Mouse (Mus musculus): ENCODE results near the gene Socs7. TPM values are rescaled to one million over a fixed set of nuclear protein-coding genes. Genes with fewer than 3 reads are reported as not detected.

The Socs7 gene
- polyA plus RNA-seq, 1 experiment from 2014 or later: 2.1 TPM

DNA sequence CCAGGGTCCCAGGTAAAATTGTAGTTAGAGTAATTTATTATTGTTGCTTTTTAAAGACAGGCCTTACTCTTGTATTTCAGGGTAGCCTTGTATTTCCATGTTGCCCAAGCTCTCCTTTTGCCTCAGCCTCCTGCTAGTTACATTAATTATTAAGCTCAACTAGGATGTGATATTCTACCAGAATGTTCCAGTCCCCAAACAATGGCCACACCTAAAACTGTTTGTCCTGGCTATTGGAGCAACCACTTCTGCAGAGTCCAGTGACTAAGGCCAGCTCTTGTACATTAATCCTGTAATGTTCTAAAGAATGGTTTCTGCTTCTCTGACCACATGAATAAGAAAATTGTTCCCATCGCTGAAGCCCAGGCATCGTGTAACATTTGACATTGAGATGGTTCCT, 20.7 kb downstream of the Socs7 start:
- DNase-seq (ENCODE audit: low spot score) (no peak), ATAC-seq (replicated peaks; ENCODE audit: low FRiP score, low TSS enrichment, low read depth) (no peak)
- H3K4me1 ChIP-seq (replicated peaks; ENCODE audit: control insufficient read depth, insufficient read depth, low read length): no peaks in the 10 kb centered on the region
- no peaks in the 10 kb centered on the region for H3K27me3 ChIP-seq (replicated peaks; ENCODE audit: control insufficient read depth, insufficient read depth, low read length)
- H3K27ac ChIP-seq (ENCODE audit: low read depth): no peak overlapping the region
- 96% methylated on average over 2 of the region's 2 CpGs for WGBS
- no peak overlapping the region for H3K4me2 ChIP-seq (ENCODE audit: low read length)
- no peak overlapping the region for H3K9ac ChIP-seq (ENCODE audit: low read length)
- no peak overlapping the region for H3K4me3 ChIP-seq (ENCODE audit: low read depth, low read length)
- H3K36me3 ChIP-seq (ENCODE audit: control insufficient read depth, insufficient read depth, low read length): peaks cover 47% of the 10 kb centered on the region
- no peaks in the 10 kb centered on the region for H3K9me3 ChIP-seq (ENCODE audit: control insufficient read depth, low read length)

DNA sequence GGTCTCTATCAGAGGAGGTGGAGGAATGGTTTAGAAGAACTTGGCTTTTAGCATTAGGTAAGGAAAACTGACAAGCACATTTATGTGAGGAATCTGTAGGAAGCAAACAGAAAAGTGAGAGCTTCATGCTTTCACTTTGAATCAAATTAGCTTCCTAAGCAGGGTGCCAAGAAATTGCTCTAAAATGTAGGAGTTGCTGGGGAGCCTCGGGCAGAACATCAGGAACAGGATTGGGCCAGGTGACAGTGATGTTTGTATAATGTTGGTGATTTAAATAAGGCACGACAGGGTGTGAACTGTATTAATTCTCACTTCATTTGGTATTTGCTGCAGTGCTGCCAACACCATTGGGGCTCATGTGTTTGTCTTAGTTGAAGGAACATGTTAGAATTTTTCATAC, 21.4 kb downstream of the Socs7 start:
- no peak for ATAC-seq (replicated peaks; ENCODE audit: low FRiP score, low TSS enrichment, low read depth)
- peaks cover 44% of the 10 kb centered on the region for H3K36me3 ChIP-seq (ENCODE audit: control insufficient read depth, insufficient read depth, low read length)
- H3K27me3 ChIP-seq (replicated peaks; ENCODE audit: control insufficient read depth, insufficient read depth, low read length): no peaks in the 10 kb centered on the region
- no peaks in the 10 kb centered on the region for H3K9me3 ChIP-seq (ENCODE audit: control insufficient read depth, low read length)
- no peak overlapping the region for H3K4me3 ChIP-seq (ENCODE audit: low read depth, low read length)
- H3K9ac ChIP-seq (ENCODE audit: low read length): no peak overlapping the region
- no peak overlapping the region for H3K27ac ChIP-seq (ENCODE audit: low read depth)
- WGBS: 61% methylated on average over 2 of the region's 2 CpGs
- H3K4me1 ChIP-seq (replicated peaks; ENCODE audit: control insufficient read depth, insufficient read depth, low read length): no peaks in the 10 kb centered on the region
- no peak overlapping the region for H3K4me2 ChIP-seq (ENCODE audit: low read length)
- DNase-seq (ENCODE audit: low spot score): no peak

DNA sequence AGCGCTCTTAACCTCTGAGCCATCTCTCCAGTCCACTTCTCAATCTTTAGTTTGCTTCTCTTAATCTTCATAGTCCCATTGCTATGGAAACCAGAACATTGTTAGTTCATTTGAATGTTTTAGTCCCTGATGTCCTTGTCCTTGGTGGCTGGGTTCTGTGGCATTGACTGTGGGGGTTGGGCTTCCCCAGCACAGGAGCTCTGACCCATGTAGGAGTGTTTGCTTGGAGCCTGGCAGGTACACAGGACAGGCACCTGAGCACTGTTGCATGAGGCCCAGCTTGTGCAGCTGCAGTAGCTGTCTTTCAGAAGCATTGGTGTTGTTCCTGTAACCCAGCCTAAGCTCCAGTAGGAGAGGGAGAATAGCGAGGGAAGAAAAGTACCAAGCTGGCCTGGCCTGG, 25.5 kb downstream of the Socs7 start:
- no peak overlapping the region for H3K4me3 ChIP-seq (ENCODE audit: low read depth, low read length)
- no peak overlapping the region for H3K4me2 ChIP-seq (ENCODE audit: low read length)
- 94% methylated on average over 2 of the region's 2 CpGs for WGBS
- H3K27me3 ChIP-seq (replicated peaks; ENCODE audit: control insufficient read depth, insufficient read depth, low read length): no peaks in the 10 kb centered on the region
- H3K9me3 ChIP-seq (ENCODE audit: control insufficient read depth, low read length): no peaks in the 10 kb centered on the region
- ATAC-seq (replicated peaks; ENCODE audit: low FRiP score, low TSS enrichment, low read depth) (no peak), DNase-seq (ENCODE audit: low spot score) (no peak)
- H3K4me1 ChIP-seq (replicated peaks; ENCODE audit: control insufficient read depth, insufficient read depth, low read length): no peaks in the 10 kb centered on the region
- H3K9ac ChIP-seq (ENCODE audit: low read length): no peak overlapping the region
- H3K27ac ChIP-seq (ENCODE audit: low read depth): no peak overlapping the region
- peaks cover 70% of the 10 kb centered on the region for H3K36me3 ChIP-seq (ENCODE audit: control insufficient read depth, insufficient read depth, low read length)

DNA sequence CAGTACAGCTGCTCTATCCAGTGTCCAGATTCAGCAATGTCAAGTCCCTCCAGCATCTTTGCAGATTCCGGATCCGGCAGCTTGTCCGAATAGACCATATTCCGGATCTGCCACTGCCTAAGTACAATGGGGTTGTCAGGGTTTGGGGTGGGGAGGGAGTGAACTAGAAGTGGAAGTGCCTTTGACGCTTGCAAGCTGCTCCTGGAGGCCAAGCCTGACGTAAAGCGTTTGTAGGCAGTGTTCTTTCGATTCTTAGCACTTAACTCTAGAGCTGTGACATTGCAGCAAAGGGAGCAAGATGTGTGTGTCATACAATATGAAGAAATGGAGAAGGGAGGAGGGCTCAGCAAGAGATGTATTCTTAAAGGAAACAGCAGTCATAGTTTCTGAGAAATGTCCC, 26.8 kb downstream of the Socs7 start:
- Histone ChIP-seq H3K9me3 (ENCODE audit: control insufficient read depth, low read length) (no peaks in the 10 kb centered on the region), H3K4me2 (ENCODE audit: low read length) (no peak overlapping the region), H3K9ac (ENCODE audit: low read length) (no peak overlapping the region), H3K27me3 (replicated peaks; ENCODE audit: control insufficient read depth, insufficient read depth, low read length) (no peaks in the 10 kb centered on the region), H3K4me3 (ENCODE audit: low read depth, low read length) (no peak overlapping the region), H3K27ac (ENCODE audit: low read depth) (no peak overlapping the region), H3K4me1 (replicated peaks; ENCODE audit: control insufficient read depth, insufficient read depth, low read length) (no peaks in the 10 kb centered on the region), H3K36me3 (ENCODE audit: control insufficient read depth, insufficient read depth, low read length) (peaks cover 71% of the 10 kb centered on the region)
- no peak for ATAC-seq (replicated peaks; ENCODE audit: low FRiP score, low TSS enrichment, low read depth)
- WGBS: 87% methylated on average over 8 of the region's 8 CpGs
- no peak for DNase-seq (ENCODE audit: low spot score)

DNA sequence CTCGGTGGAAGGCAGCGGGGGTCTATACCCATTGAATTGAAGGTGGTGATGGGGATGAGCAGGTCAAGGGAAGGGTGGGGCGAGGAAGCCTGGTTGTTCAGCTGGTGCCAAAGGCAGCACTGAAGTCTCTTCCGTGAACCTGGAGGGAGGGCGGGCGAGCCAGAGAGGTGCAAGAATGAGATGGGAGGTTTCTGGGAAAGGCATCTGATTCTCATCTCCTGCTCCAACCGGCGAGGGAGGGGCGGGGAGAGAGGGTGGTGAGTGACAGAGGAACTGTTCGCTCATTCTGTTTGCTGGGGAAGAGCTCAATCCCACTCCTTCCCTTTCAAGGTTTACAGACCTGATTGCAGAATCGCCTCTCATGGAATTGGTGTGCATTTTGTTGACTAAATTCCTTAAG, 31.3 kb downstream of the Socs7 start:
- H3K4me1 ChIP-seq (replicated peaks; ENCODE audit: control insufficient read depth, insufficient read depth, low read length): no peaks in the 10 kb centered on the region
- H3K9ac ChIP-seq (ENCODE audit: low read length): no peak overlapping the region
- no peak overlapping the region for H3K27ac ChIP-seq (ENCODE audit: low read depth)
- ATAC-seq (replicated peaks; ENCODE audit: low FRiP score, low TSS enrichment, low read depth) (no peak), DNase-seq (ENCODE audit: low spot score) (no peak)
- H3K36me3 ChIP-seq (ENCODE audit: control insufficient read depth, insufficient read depth, low read length): peaks cover 70% of the 10 kb centered on the region
- no peaks in the 10 kb centered on the region for H3K9me3 ChIP-seq (ENCODE audit: control insufficient read depth, low read length)
- no peak overlapping the region for H3K4me3 ChIP-seq (ENCODE audit: low read depth, low read length)
- H3K27me3 ChIP-seq (replicated peaks; ENCODE audit: control insufficient read depth, insufficient read depth, low read length): no peaks in the 10 kb centered on the region
- no peak overlapping the region for H3K4me2 ChIP-seq (ENCODE audit: low read length)
- WGBS: 73% methylated on average over 11 of the region's 11 CpGs

DNA sequence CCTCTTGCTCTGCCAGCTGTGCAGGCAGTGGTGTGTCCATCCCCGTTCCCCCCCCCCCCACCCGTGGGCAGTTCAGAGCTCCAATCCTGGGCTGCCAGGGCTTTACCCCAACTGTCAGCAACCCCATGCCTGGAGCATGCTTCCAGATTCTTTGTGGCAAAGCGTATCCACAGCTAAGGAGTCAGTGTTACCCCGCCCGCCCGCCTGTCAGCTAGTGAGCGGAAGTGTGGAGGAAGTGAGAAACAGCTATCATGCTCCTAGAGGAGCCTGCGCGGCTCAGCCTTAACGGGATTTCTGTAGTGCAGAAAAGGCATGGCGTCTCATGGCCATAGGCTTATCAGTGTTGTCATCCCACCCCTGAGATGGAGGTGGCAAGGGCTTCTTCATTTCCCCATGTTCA, 31.8 kb downstream of the Socs7 start:
- Histone ChIP-seq H3K4me3 (ENCODE audit: low read depth, low read length) (no peak overlapping the region), H3K4me1 (replicated peaks; ENCODE audit: control insufficient read depth, insufficient read depth, low read length) (no peaks in the 10 kb centered on the region), H3K4me2 (ENCODE audit: low read length) (no peak overlapping the region), H3K27me3 (replicated peaks; ENCODE audit: control insufficient read depth, insufficient read depth, low read length) (no peaks in the 10 kb centered on the region), H3K9me3 (ENCODE audit: control insufficient read depth, low read length) (no peaks in the 10 kb centered on the region), H3K36me3 (ENCODE audit: control insufficient read depth, insufficient read depth, low read length) (peaks cover 66% of the 10 kb centered on the region), H3K27ac (ENCODE audit: low read depth) (no peak overlapping the region), H3K9ac (ENCODE audit: low read length) (no peak overlapping the region)
- ATAC-seq (replicated peaks; ENCODE audit: low FRiP score, low TSS enrichment, low read depth): no peak
- 74% methylated on average over 11 of the region's 11 CpGs for WGBS
- DNase-seq (ENCODE audit: low spot score): no peak

DNA sequence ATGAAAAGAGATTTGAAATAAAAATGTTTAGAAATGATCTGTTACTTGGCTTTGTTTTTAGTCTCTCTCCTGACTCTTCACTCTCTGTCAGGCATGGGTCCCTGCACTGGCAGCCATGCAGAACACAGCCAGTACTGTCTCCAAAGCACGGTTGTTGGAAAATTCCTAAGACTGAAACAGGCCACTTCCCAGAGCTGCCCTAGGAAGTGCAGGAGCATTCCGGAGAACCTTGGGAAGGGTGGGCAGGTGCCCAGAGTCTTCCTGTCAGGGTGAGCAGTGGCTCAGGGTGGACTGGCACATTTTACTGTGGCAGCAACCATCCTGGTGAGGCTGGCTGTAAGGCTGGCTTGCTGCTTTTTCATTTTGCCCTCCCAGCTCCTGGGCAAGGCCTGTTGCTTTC, 36.2 kb downstream of the Socs7 start:
- DNase-seq (ENCODE audit: low spot score) (no peak), ATAC-seq (replicated peaks; ENCODE audit: low FRiP score, low TSS enrichment, low read depth) (no peak)
- H3K27me3 ChIP-seq (replicated peaks; ENCODE audit: control insufficient read depth, insufficient read depth, low read length): no peaks in the 10 kb centered on the region
- peaks cover 25% of the 10 kb centered on the region for H3K36me3 ChIP-seq (ENCODE audit: control insufficient read depth, insufficient read depth, low read length)
- H3K9me3 ChIP-seq (ENCODE audit: control insufficient read depth, low read length): no peaks in the 10 kb centered on the region
- H3K4me2 ChIP-seq (ENCODE audit: low read length): no peak overlapping the region
- H3K4me3 ChIP-seq (ENCODE audit: low read depth, low read length): no peak overlapping the region
- peaks cover 4% of the 10 kb centered on the region; the same call in 1 of the 2 replicates for H3K4me1 ChIP-seq (replicated peaks; ENCODE audit: control insufficient read depth, insufficient read depth, low read length)
- WGBS: 68% methylated on average over 2 of the region's 2 CpGs
- H3K27ac ChIP-seq (ENCODE audit: low read depth): no peak overlapping the region
- H3K9ac ChIP-seq (ENCODE audit: low read length): no peak overlapping the region

DNA sequence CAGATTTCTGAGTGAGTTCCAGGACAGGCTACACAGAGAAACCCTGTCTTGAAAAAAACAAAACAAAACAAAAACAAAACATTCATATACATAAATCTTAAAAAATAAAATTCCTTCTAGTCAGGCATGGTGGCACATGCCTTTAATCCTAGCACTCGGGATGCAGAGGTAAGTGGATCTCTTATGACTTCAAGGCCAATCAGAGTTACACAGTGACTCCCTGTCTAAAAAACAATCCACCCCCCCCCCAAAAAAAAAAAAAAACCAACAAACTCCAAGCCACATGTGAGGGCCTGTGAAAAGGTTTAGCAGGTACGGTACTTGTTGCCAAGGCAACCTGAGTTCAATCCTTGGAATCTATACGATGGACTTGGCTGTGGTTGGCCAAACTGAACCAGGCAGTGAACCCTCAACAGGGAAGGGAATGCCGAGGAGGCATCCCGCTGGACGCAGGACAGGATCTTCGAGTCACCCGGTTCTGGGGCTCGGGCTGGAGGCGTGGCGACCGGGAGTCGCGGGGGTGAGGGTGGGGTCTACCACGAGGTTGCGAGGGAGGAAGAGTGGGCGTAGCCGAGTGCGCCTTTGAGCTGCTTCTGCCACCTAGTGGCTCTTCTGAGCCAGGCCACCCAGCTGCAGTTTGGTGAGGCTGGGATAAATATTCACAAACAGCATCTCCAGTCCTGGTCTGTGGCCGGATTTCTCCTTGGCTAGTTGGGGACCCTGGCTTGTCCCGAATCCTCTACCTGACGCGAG, 37.8 kb downstream of the Socs7 start:
- Histone ChIP-seq H3K4me3 (ENCODE audit: low read depth, low read length) (peak overlapping the region; percentile 18), H3K27me3 (replicated peaks; ENCODE audit: control insufficient read depth, insufficient read depth, low read length) (no peaks in the 10 kb centered on the region), H3K9ac (ENCODE audit: low read length) (0 out of 2 replicates have a peak overlapping the region, but pooled peaks have one; percentile 11), H3K4me1 (replicated peaks; ENCODE audit: control insufficient read depth, insufficient read depth, low read length) (peaks cover 8% of the 10 kb centered on the region), H3K36me3 (ENCODE audit: control insufficient read depth, insufficient read depth, low read length) (peaks cover 11% of the 10 kb centered on the region), H3K9me3 (ENCODE audit: control insufficient read depth, low read length) (no peaks in the 10 kb centered on the region), H3K4me2 (ENCODE audit: low read length) (peak overlapping the region; percentile 52), H3K27ac (ENCODE audit: low read depth) (no peak overlapping the region)
- peak; percentile 91 for DNase-seq (ENCODE audit: low spot score)
- ATAC-seq (replicated peaks; ENCODE audit: low FRiP score, low TSS enrichment, low read depth): peak; percentile 59; the same call in 1 of the 2 replicates
- WGBS: 3% methylated on average over 23 of the region's 23 CpGs

DNA sequence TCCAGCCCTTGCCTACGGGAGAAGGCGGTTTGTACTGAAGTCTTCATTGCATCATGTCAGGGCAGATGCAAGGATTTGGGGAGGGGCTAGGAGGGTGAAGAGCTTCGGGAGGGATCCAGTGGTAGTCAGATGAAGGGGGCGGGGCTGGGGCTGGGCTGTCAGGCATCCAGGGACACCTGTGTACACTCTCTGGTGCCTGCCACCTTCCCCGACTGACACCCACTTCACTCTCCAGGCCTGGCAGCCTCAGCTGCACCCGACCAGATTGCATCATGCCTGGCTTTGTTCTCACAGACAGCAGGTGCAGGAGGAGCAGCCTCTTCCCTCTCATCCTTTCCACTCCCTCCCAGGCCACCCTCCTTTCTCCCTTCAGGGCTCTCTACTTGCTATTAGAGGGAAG, 38.7 kb downstream of the Socs7 start:
- Histone ChIP-seq H3K9me3 (ENCODE audit: control insufficient read depth, low read length) (no peaks in the 10 kb centered on the region), H3K36me3 (ENCODE audit: control insufficient read depth, insufficient read depth, low read length) (peaks cover 3% of the 10 kb centered on the region), H3K9ac (ENCODE audit: low read length) (no peak overlapping the region), H3K4me1 (replicated peaks; ENCODE audit: control insufficient read depth, insufficient read depth, low read length) (peaks cover 17% of the 10 kb centered on the region), H3K27me3 (replicated peaks; ENCODE audit: control insufficient read depth, insufficient read depth, low read length) (no peaks in the 10 kb centered on the region), H3K4me3 (ENCODE audit: low read depth, low read length) (no peak overlapping the region), H3K4me2 (ENCODE audit: low read length) (no peak overlapping the region), H3K27ac (ENCODE audit: low read depth) (no peak overlapping the region)
- ATAC-seq (replicated peaks; ENCODE audit: low FRiP score, low TSS enrichment, low read depth) (no peak), DNase-seq (ENCODE audit: low spot score) (no peak)
- 17% methylated on average over 6 of the region's 6 CpGs for WGBS

All from intestine, embryonic 14.5 days (tissue).